Mouse (Mus musculus) cerebellum, adult 2 months (tissue): Measurements from ENCODE around the gene Ism2.

Source experiments
- CTCF ChIP-seq: fragments of 200-500 bp; IDR thresholded peaks from 2 replicates; pipeline ENCODE4 v1.5.1; 2011; ENCODE audit warnings: low read depth, mild to moderate bottlenecking, control low read depth, low read length, moderate library complexity, borderline replicate concordance; ENCODE audit not compliant: insufficient read depth
- POLR2A ChIP-seq: fragments of 200-500 bp; IDR thresholded peaks from 2 replicates; pipeline ENCODE4 v1.6.1; 2011; ENCODE audit warnings: low read length, control low read depth, borderline replicate concordance; ENCODE audit not compliant: insufficient read depth

DNA sequence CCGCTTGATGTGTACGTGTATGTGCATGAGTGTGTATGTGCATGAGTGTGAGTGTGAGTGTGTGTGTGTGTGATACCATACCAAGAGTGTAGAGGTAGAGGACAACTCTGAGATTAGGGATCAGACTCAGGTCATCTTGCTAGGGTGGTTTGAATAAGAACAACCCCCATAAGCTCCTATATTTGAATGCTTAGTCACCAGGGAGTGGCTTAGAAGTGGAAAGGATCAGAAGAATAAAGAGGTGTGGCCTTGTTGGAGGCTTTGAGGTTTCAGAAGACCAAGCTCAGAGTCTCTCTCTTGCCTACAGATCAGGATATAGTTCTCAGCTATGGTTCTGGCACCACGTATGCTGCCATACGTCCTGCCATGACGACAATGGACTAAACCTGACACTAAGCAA lies 42.9 kb downstream of the Ism2 start:
- no peak for TF ChIP-seq CTCF
- no peak for TF ChIP-seq POLR2A
